Mouse (Mus musculus) erythroblast, embryonic 14.5 days (primary cell): ENCODE results near the gene Mef2b.

Experiments
- GATA1 ChIP-seq: IDR thresholded peaks from 2 replicates; pipeline ENCODE4 v1.6.1; 2012; ENCODE audit warnings: low read length, inconsistent platforms, mixed read lengths
- TAL1 ChIP-seq: IDR thresholded peaks from 3 replicates; pipeline ENCODE4 v1.6.1; 2012; ENCODE audit warnings: low read length, inconsistent platforms, mixed read lengths

GRCm38 (mm10) chr8:70131166-70131883 lies 8.2 kb upstream of the Mef2b start, which contains the start of gene Nr2c2ap:
- TF ChIP-seq GATA1 (no peak), TAL1 (no peak)
